Mouse (Mus musculus): ENCODE measurements around the gene Asic3.

GRCm38 (mm10) chr5:24426037-24426432 lies 12.8 kb downstream of the Asic3 start:
- TF ChIP-seq GATA1 (IDR thresholded peaks at IDR 0.05; ENCODE audit: borderline replicate concordance, low read length) = no peak
- TF ChIP-seq FLI1 (IDR thresholded peaks at IDR 0.05; ENCODE audit: low read length) = no peak

All from megakaryocyte, embryonic 14.5 days (primary cell).